Mouse (Mus musculus): Measurements from ENCODE around the gene Rab43. TPM values are rescaled to one million over a fixed set of nuclear protein-coding genes. Genes with fewer than 3 reads are reported as not detected.

Gene Rab43
- 20.6 and 24.1 TPM in 2 replicates for polyA plus RNA-seq (2015; fragmentation: Nextera tagmentation; extraction: Ambion mirVana)

DNA sequence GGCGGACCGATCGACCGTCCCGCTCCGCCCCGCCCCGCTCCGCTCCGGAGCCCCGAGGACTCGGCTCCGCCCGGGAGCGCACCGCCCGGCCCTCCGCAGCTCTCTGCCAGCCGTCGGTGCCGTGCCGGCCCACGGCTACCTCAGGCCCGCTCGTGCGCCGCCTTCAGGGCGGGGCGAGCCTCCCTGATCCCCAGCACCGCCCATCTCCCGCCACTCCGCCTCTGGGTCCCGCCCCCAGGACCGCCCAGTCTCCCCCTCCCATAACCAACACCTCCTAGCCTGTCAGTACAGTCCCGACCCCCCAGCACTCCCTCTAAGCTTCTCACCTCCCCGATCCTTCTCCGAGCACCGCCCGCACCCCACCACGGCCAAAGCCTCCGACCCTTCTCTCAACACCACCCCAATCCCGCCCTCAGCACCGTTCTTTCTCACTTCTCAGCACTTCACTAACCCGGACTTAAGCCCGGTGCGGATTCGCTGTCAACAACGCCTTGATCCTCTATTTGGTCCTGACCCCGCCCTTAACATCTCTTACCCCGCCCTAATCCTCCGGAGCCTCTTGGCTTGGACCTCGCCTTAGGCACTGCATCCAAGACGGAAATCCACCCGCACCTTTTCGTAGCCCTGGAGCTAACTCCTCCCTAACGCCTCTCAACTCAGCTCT lies at the start of gene Rab43:
Gene Rab43, minus strand, starts transcription at position 490 of the 664 bp plus-strand sequence.
- Histone ChIP-seq H3K27ac (peak within 1 kb of the TSS; percentile 98), H3K4me3 (replicated peaks) (peak within 1 kb of the TSS; percentile 94), H3K4me2 (peak within 1 kb of the TSS; percentile 85), H3K27me3 (no peaks in the 10 kb centered on the region), H3K9ac (peak within 1 kb of the TSS; percentile 99), H3K4me1 (replicated peaks) (peaks cover 60% of the 10 kb centered on the region), H3K36me3 (peaks cover 36% of the 10 kb centered on the region), H3K9me3 (replicated peaks) (no peaks in the 10 kb centered on the region)
- WGBS (ENCODE audit: insufficient replicate concordance), result under 1% methylated on average over 42 of the region's 56 CpGs
- ATAC-seq (ENCODE audit: low read depth) (peak; percentile 92), DNase-seq (peak; percentile 92)

DNA sequence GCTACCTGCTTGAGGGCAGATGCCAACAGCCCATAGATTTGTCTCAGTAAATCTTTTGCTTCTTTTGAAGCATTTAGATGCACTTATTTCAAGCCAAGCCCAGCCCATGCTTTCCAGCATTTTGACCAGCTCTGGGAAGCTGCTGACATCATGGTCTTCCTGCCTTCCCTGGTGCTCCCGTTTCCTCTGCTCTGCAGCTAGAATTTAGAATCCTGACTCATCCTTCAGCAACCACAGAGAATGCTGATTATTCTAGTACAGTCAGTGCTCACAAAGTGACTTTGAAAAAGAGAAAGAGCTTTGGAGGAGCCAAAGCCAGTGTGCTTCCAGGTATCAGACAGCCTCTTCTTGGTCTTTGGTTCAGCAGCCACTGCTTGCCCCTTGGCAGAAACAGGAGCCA lies 45.1 kb upstream of the Rab43 start:
- no peak overlapping the region for H3K27ac ChIP-seq
- H3K9ac ChIP-seq, result no peak overlapping the region
- no peaks in the 10 kb centered on the region for H3K9me3 ChIP-seq (replicated peaks)
- no peak overlapping the region for H3K4me3 ChIP-seq (replicated peaks)
- H3K27me3 ChIP-seq, result 0 out of 2 replicates have a peak, but pooled peaks cover 5% of the 10 kb centered on the region
- 19% methylated on average over 1 of the region's 1 CpGs for WGBS (ENCODE audit: insufficient replicate concordance)
- no peak overlapping the region for H3K4me2 ChIP-seq
- no peaks in the 10 kb centered on the region for H3K36me3 ChIP-seq
- no peak for DNase-seq
- peaks cover 20% of the 10 kb centered on the region for H3K4me1 ChIP-seq (replicated peaks)
- no peak for ATAC-seq (ENCODE audit: low read depth)

DNA sequence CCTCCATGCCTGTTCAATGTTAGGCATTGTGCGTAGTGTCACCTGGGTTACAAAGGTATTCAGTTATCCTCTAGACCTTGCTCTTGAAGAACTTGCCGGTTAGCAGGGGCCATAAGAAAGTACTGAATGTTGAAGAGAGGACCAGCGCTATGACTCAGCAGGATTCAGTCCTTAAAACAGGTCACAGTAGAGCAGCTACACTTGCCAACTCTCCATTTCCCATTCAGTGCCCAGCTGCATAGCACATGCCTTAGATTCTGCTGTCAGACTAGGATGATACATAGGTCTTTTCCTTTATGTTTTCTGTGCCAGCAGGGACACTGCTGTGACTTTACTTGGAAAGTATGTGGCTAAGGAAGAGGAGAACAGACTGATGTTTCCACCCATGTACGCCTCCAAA lies 41.5 kb upstream of the Rab43 start:
- DNase-seq, result no peak
- Histone ChIP-seq H3K4me1 (replicated peaks) (peaks cover 34% of the 10 kb centered on the region), H3K27ac (peak overlapping the region; percentile 56), H3K36me3 (peaks cover 5% of the 10 kb centered on the region), H3K9me3 (replicated peaks) (no peaks in the 10 kb centered on the region), H3K27me3 (0 out of 2 replicates have a peak, but pooled peaks cover 5% of the 10 kb centered on the region), H3K4me2 (no peak overlapping the region), H3K4me3 (replicated peaks) (no peak overlapping the region), H3K9ac (0 out of 2 replicates have a peak overlapping the region, but pooled peaks have one; percentile 23)
- no peak for ATAC-seq (ENCODE audit: low read depth)
- 76% methylated on average over 4 of the region's 4 CpGs for WGBS (ENCODE audit: insufficient replicate concordance)

DNA sequence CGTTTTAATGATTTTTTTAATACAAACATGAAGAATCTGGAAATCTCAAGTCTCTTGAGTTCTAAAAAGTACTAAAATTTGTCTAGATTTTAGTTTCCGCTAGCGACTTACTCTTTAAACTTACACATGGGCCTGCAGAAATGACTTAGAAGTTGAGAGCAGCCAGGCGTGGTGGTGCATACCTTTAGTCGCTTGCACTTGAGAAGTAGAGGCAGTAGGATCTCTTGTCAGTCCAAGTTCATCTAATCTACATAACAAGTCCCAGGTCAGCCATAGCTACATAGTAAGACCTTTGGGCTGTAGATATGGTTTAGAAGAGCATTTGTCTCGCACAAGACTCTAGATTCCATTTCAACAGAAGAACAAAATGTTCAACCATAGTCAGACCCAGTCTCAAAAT lies 39.9 kb upstream of the Rab43 start:
- peak overlapping the region; percentile 92 for H3K4me2 ChIP-seq
- H3K9me3 ChIP-seq (replicated peaks), result no peaks in the 10 kb centered on the region
- DNase-seq (no peak), ATAC-seq (ENCODE audit: low read depth) (no peak)
- H3K27ac ChIP-seq, result peak overlapping the region; percentile 95
- peak overlapping the region; percentile 100; the same call in 1 of the 2 replicates for H3K9ac ChIP-seq
- peaks cover 21% of the 10 kb centered on the region for H3K36me3 ChIP-seq
- WGBS (ENCODE audit: insufficient replicate concordance), result 72% methylated on average over 6 of the region's 6 CpGs
- peak overlapping the region; percentile 98; the same call in 1 of the 2 replicates for H3K4me3 ChIP-seq (replicated peaks)
- 0 out of 2 replicates have a peak, but pooled peaks cover 2% of the 10 kb centered on the region for H3K27me3 ChIP-seq
- peaks cover 50% of the 10 kb centered on the region for H3K4me1 ChIP-seq (replicated peaks)

DNA sequence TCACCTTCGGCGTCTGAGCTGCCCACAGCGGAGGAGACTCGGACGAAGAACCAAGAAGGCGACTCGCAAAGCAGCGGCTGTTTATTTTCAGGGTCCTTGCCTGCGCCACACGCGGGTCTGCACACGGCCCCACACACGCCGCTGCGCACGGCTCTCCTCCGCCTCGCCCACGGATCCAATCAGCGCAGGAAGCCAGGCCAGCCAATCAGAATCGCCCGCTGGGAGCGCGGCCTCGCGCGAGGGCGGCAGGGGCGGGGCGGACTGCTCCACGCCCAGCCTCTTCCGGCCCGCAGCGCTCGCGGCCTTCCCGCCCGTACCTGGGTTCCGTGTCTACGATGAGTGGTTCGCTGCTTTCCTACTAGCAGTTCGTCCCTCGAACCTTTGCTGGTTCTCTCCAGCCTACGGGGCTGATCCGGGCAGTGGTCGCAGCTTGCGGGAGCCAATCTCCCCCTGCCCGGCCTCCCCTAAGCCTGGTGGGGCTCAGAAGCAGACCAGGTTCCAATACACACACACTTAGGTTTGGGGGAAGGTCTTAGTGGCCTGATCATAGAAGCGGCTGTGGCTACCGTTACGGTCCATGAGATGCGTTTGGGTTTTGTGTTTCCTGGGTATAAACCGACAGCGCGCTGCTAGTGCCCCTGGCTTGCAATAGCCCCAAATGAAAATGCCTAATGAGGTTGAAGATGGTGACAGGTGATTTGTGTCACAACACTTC lies 39.1 kb upstream of the Rab43 start, which contains the start of gene Cnbp:
Gene Cnbp, minus strand, starts transcription at position 207 of the 715 bp plus-strand sequence.
- Histone ChIP-seq H3K4me2 (peak within 1 kb of the TSS; percentile 92), H3K9ac (peak within 1 kb of the TSS; percentile 100), H3K27me3 (no peaks in the 10 kb centered on the region), H3K9me3 (replicated peaks) (no peaks in the 10 kb centered on the region), H3K4me3 (replicated peaks) (peak within 1 kb of the TSS; percentile 98), H3K27ac (peak within 1 kb of the TSS; percentile 95), H3K36me3 (peaks cover 28% of the 10 kb centered on the region), H3K4me1 (replicated peaks) (peaks cover 58% of the 10 kb centered on the region)
- under 1% methylated on average over 55 of the region's 55 CpGs for WGBS (ENCODE audit: insufficient replicate concordance)
- ATAC-seq (ENCODE audit: low read depth) (peak; percentile 93), DNase-seq (peak; percentile 96)

DNA sequence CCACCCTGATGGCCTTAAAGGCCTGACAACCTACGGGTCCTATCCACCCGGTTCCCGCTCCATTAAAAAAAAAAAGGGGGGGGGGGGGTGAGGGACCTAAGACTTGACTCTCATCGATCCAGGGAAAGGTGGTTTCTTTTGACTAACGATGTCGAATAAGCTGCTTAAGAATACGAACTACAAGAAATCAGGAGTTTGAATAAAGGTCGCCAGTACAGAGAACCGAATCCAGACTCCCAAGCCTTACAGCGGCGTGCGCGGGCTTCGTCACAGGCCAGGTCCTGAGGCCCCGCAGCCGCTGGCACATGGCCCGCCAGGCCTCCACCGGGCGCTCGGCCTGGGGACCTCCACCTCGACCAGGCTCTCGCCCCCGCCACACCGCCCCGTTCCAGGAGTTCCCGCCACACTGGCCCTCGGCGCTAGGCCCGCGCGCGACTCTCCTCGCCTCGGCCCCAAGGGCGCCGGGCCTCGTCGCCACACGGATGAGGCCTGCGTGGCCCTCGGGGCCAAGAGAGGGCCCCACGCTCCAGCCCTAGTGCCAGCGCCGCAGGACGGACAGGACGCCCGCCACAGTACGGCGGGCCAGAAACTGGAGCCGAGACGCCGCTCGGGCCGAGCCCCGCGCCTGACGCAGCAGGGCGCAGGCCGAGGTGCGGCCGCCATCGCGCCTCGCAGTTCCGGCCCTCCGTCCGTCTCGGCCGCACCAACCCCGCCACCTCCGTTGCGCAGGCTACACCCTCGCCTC lies 38.4 kb upstream of the Rab43 start:
- peak; percentile 45 for DNase-seq

DNA sequence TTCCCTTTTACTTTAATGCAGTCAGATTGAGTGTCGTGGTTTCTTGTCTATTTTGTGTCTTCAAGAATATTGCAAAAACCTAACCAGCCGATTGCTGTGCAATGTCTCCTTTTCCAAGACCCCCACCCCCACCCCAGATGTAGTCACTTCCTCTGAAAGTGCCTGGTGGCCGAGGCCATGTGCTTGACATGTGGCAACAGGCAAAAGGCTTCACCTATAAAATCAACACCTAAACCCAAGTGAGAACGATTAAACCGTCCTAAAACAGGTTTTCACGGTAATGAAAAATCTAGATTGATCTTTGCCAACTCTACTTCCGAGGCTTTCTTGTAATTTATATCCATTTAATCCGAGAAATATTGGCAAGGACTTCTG lies 37.8 kb upstream of the Rab43 start:
- peak overlapping the region; percentile 100 for H3K9ac ChIP-seq
- H3K27ac ChIP-seq, result peak overlapping the region; percentile 94
- H3K4me3 ChIP-seq (replicated peaks), result peak overlapping the region; percentile 98
- DNase-seq, result no peak
- H3K4me1 ChIP-seq (replicated peaks), result peaks cover 60% of the 10 kb centered on the region
- peak overlapping the region; percentile 92 for H3K4me2 ChIP-seq
- no peak for ATAC-seq (ENCODE audit: low read depth)
- no peaks in the 10 kb centered on the region for H3K9me3 ChIP-seq (replicated peaks)
- peaks cover 41% of the 10 kb centered on the region for H3K36me3 ChIP-seq
- no peaks in the 10 kb centered on the region for H3K27me3 ChIP-seq
- under 1% methylated on average over 8 of the region's 8 CpGs for WGBS (ENCODE audit: insufficient replicate concordance)

More for the DNA sequence above, 38.4 kb upstream of the Rab43 start:
- peaks cover 60% of the 10 kb centered on the region for H3K4me1 ChIP-seq (replicated peaks)
- H3K9ac ChIP-seq, result peak overlapping the region; percentile 100
- peaks cover 35% of the 10 kb centered on the region for H3K36me3 ChIP-seq
- WGBS (ENCODE audit: insufficient replicate concordance), result under 1% methylated on average over 73 of the region's 73 CpGs
- H3K27me3 ChIP-seq, result no peaks in the 10 kb centered on the region
- H3K4me2 ChIP-seq, result peak overlapping the region; percentile 92
- H3K4me3 ChIP-seq (replicated peaks), result peak overlapping the region; percentile 98
- no peaks in the 10 kb centered on the region for H3K9me3 ChIP-seq (replicated peaks)
- peak; percentile 75 for ATAC-seq (ENCODE audit: low read depth)
- peak overlapping the region; percentile 94 for H3K27ac ChIP-seq

DNA sequence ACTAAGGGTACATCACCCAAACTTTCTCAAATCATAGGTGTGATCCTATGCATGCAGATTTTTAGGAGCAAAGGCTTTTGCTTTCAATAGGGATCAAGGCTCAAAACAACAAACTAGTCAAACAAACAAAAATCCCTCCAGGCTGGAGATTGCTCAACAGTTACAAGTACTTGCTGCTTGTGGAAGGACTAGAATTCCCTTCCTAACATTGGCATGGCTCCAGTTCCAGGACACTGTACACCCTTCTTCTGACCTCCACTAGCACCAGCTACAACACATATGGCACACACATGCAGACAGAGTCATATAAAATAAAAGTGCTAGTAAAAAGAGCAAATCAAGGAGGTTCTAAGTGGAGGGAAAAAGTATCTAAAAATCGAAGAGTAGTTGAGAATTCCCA lies 34.8 kb upstream of the Rab43 start:
- ATAC-seq (ENCODE audit: low read depth), result no peak
- peak overlapping the region; percentile 74 for H3K4me2 ChIP-seq
- no peaks in the 10 kb centered on the region for H3K27me3 ChIP-seq
- peak overlapping the region; percentile 50 for H3K9ac ChIP-seq
- no peak for DNase-seq
- no peak overlapping the region for H3K27ac ChIP-seq
- peaks cover 42% of the 10 kb centered on the region for H3K4me1 ChIP-seq (replicated peaks)
- 61% methylated on average over 1 of the region's 1 CpGs for WGBS (ENCODE audit: insufficient replicate concordance)
- H3K36me3 ChIP-seq, result peaks cover 69% of the 10 kb centered on the region
- peak overlapping the region; percentile 98; the same call in 1 of the 2 replicates for H3K4me3 ChIP-seq (replicated peaks)
- H3K9me3 ChIP-seq (replicated peaks), result no peaks in the 10 kb centered on the region

DNA sequence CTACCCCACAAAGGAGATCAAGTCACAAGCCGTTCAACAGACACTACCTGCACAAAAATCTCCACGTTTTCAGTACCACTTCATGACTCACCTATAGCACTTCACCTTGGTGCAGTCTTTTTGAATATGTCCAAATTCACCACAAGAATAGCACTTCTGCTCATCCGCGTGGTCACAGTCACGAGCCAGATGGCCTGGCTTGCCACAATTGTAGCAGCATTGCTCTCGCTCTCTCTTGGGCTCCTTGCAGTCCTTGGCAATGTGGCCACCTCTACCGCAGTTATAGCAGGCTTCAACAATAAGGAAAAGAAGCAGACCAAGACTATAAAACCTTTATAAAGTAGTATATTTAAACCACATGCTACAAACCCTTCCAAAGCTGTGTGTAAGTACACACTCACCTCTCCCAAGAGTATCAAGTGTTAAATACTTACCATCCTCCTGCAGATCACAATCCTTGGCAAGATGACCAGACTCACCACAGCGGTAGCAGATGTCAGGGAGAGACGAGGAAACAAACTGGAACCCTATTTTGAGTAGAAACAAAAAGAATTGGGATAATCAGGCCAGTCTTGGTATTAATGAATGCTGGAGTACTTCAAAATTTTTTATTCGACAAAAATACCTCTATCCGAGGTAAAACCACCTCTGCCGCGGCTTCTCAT lies 33.2 kb upstream of the Rab43 start:
- Histone ChIP-seq H3K4me3 (replicated peaks) (no peak overlapping the region), H3K27ac (no peak overlapping the region; the same call in 1 of the 2 replicates), H3K4me2 (no peak overlapping the region), H3K9me3 (replicated peaks) (no peaks in the 10 kb centered on the region), H3K27me3 (no peaks in the 10 kb centered on the region), H3K36me3 (peaks cover 73% of the 10 kb centered on the region), H3K9ac (no peak overlapping the region), H3K4me1 (replicated peaks) (peaks cover 45% of the 10 kb centered on the region)
- 87% methylated on average over 13 of the region's 13 CpGs for WGBS (ENCODE audit: insufficient replicate concordance)
- no peak for ATAC-seq (ENCODE audit: low read depth)
- no peak for DNase-seq

DNA sequence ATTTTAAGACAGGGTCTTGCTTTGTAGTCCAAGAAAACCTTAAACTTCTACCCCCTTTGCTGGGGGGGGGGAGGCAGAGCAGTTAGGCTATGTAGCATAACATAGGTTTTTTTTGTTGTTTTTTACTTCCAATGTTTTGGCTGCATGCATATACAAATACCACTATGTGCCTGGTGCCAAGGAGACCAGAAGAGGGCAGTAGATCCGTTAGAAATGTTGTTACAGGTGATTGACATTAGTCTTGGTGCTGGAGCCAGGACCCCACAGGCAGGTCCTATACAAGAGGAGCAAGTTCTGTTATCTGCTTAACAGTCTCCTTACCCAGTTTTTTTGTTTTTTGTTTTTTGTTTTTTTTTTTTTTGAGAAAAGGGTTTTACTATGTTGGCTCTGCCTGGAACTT lies 30.3 kb upstream of the Rab43 start:
- H3K4me2 ChIP-seq, result no peak overlapping the region
- no peak for DNase-seq
- 16% methylated on average over 1 of the region's 1 CpGs for WGBS (ENCODE audit: insufficient replicate concordance)
- no peak overlapping the region for H3K9ac ChIP-seq
- no peaks in the 10 kb centered on the region for H3K27me3 ChIP-seq
- ATAC-seq (ENCODE audit: low read depth), result no peak
- no peak overlapping the region for H3K4me3 ChIP-seq (replicated peaks)
- peaks cover 56% of the 10 kb centered on the region for H3K36me3 ChIP-seq
- H3K27ac ChIP-seq, result no peak overlapping the region
- H3K4me1 ChIP-seq (replicated peaks), result peaks cover 50% of the 10 kb centered on the region
- H3K9me3 ChIP-seq (replicated peaks), result no peaks in the 10 kb centered on the region

All from liver, embryonic 13.5 days (tissue).